Mouse (Mus musculus): ENCODE measurements around the gene Tenm4. TPM values are rescaled to one million over a fixed set of nuclear protein-coding genes. Genes with fewer than 3 reads are reported as not detected.

The Tenm4 gene
- polyA plus RNA-seq, 2 experiments from 2014 or later, result 0.19 to 0.37 TPM

GRCm38 (mm10) chr7:96536313-96536880, 365.4 kb downstream of the Tenm4 start:
- ATAC-seq, result no peak

- no peak for ATAC-seq
Measured at GRCm38 (mm10) chr7:96539248-96540034, 368.4 kb downstream of the Tenm4 start.

GRCm38 (mm10) chr7:96540458-96541096, 369.5 kb downstream of the Tenm4 start:
- ATAC-seq, result no peak

GRCm38 (mm10) chr7:96545979-96546378, 374.9 kb downstream of the Tenm4 start:
- ATAC-seq, result no peak

- ATAC-seq, result no peak
Measured at GRCm38 (mm10) chr7:96551809-96552208, 380.8 kb downstream of the Tenm4 start.

- ATAC-seq, result no peak
Measured at GRCm38 (mm10) chr7:96552292-96552860, 381.3 kb downstream of the Tenm4 start.

- no peak for ATAC-seq
Measured at GRCm38 (mm10) chr7:96554277-96554690, 383.2 kb downstream of the Tenm4 start.

GRCm38 (mm10) chr7:96555294-96555693, 384.2 kb downstream of the Tenm4 start:
- ATAC-seq, result no peak

GRCm38 (mm10) chr7:96556756-96557155, 385.7 kb downstream of the Tenm4 start:
- no peak for ATAC-seq

- ATAC-seq, result no peak
Measured at GRCm38 (mm10) chr7:96562890-96563289, 391.8 kb downstream of the Tenm4 start.

- no peak for ATAC-seq
Measured at GRCm38 (mm10) chr7:96563329-96564065, 392.5 kb downstream of the Tenm4 start.

- no peak for ATAC-seq
Measured at GRCm38 (mm10) chr7:96565806-96566205, 394.8 kb downstream of the Tenm4 start.

- no peak for ATAC-seq
Measured at GRCm38 (mm10) chr7:96566260-96566659, 395.2 kb downstream of the Tenm4 start.

- no peak for ATAC-seq
Measured at GRCm38 (mm10) chr7:96568034-96568433, 397.0 kb downstream of the Tenm4 start.

- no peak for ATAC-seq
Measured at GRCm38 (mm10) chr7:96570965-96571364, 399.9 kb downstream of the Tenm4 start.

GRCm38 (mm10) chr7:96572995-96573394, 401.9 kb downstream of the Tenm4 start:
- no peak for ATAC-seq

- no peak for ATAC-seq
Measured at GRCm38 (mm10) chr7:96575202-96575650, 404.2 kb downstream of the Tenm4 start.

- no peak for ATAC-seq
Measured at GRCm38 (mm10) chr7:96582752-96583151, 411.7 kb downstream of the Tenm4 start.

- no peak for ATAC-seq
Measured at GRCm38 (mm10) chr7:96587403-96587802, 416.4 kb downstream of the Tenm4 start.

- no peak for ATAC-seq
Measured at GRCm38 (mm10) chr7:96588567-96588966, 417.5 kb downstream of the Tenm4 start.

- ATAC-seq, result no peak
Measured at GRCm38 (mm10) chr7:96595535-96596295, 424.7 kb downstream of the Tenm4 start.
